Mouse (Mus musculus) midbrain, embryonic 10.5 days (tissue): ENCODE measurements around the gene Vps13d. TPM values are rescaled to one million over a fixed set of nuclear protein-coding genes. Genes with fewer than 3 reads are reported as not detected.

Experiments
- DNase-seq: peaks from one replicate; pipeline ENCODE4 v3.0.0-alpha.2; 2017; ENCODE audit warnings: low spot score
- H3K27ac ChIP-seq: fragments of 300-500 bp; sonication (generic); replicated peaks from 2 replicates; pipeline ENCODE4 v1.5.1; 2016; ENCODE audit warnings: mild to moderate bottlenecking
- H3K27me3 ChIP-seq: fragments of 300-500 bp; sonication (generic); 2 replicates; pipeline ENCODE4 v1.6.1; 2016; ENCODE audit warnings: low read depth, mild to moderate bottlenecking; ENCODE audit not compliant: poor library complexity, severe bottlenecking
- H3K36me3 ChIP-seq: fragments of 300-500 bp; sonication (generic); 2 replicates; pipeline ENCODE4 v1.6.1; 2016; ENCODE audit warnings: mild to moderate bottlenecking, moderate library complexity
- H3K4me1 ChIP-seq: fragments of 300-500 bp; sonication (generic); 2 replicates; pipeline ENCODE4 v1.6.1; 2016
- H3K4me3 ChIP-seq: fragments of 300-500 bp; sonication (generic); 2 replicates; pipeline ENCODE4 v1.5.1; 2016; ENCODE audit warnings: mild to moderate bottlenecking, moderate library complexity
- H3K9me3 ChIP-seq: fragments of 300-500 bp; sonication (generic); replicated peaks from 2 replicates; pipeline ENCODE4 v1.6.1; 2016; ENCODE audit warnings: mild to moderate bottlenecking
- WGBS: fragments of 180-500 bp; shearing (Covaris S2); methylation state at CpG from one replicate; pipeline ENCODE4 v1.1.7; 2016; 5-methylcytosine and 5-hydroxymethylcytosine counted together
- polyA plus RNA-seq: library from polyadenylated mRNA; unstranded; fragments of >200 nt; fragmentation: Nextera tagmentation; extraction: Ambion mirVana; gene quantifications from 2 replicates; pipeline ENCODE4 v1.2.1, GENCODE M21; 2016

Vps13d gene
- polyA plus RNA-seq, 1 experiment from 2014 or later, result 3.4 TPM

DNA sequence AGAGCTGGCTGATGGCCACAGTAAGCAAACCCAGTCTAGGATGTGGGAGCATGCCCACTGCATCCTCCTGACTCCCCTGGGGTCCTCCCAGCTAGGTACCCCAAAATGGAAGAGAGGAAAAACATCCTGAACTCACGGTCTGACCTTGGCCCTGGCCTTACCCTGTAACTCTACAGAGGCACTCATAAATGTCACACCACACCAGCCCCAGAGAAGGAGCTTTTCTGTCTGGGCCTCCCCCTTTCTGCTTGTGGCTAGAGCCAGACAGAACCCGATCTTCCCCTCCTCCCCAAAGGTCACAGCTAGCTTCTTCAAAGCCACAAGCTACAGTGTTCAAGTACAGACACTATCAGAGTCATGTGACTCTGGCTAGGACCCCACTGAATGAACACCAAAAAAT is 26.6 kb upstream of the Vps13d start:
- no peak overlapping the region for H3K27ac ChIP-seq
- 81% methylated on average over 2 of the region's 2 CpGs for WGBS
- no peaks in the 10 kb centered on the region for H3K9me3 ChIP-seq
- H3K36me3 ChIP-seq, result no peaks in the 10 kb centered on the region
- DNase-seq, result no peak
- H3K4me3 ChIP-seq, result no peak overlapping the region
- no peaks in the 10 kb centered on the region for H3K27me3 ChIP-seq
- no peaks in the 10 kb centered on the region for H3K4me1 ChIP-seq

DNA sequence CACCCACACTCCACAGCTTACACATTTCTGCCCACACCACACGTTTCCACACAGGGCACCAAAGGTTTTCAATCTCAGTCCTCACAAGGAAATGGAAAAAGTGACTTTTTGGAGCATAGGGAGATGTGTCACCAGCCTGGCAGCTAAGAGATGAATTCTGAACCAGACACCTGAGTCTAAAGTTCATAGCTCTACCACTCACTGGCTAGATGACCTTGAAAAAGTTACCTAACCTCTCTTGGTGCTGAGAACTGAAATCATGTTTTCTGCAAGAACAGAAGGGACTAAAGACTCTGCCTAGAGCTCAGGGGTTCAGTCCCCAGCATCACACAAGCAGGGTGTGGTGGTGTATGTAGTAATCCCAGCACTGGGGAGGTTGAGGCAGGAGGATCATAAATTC is 25.2 kb upstream of the Vps13d start:
- no peak for DNase-seq
- WGBS, result 79% methylated on average over 1 of the region's 1 CpGs
- H3K4me3 ChIP-seq, result no peak overlapping the region
- no peaks in the 10 kb centered on the region for H3K27me3 ChIP-seq
- no peaks in the 10 kb centered on the region for H3K9me3 ChIP-seq
- H3K36me3 ChIP-seq, result no peaks in the 10 kb centered on the region
- H3K27ac ChIP-seq, result no peak overlapping the region
- peaks cover 2% of the 10 kb centered on the region; the same call in 1 of the 2 replicates for H3K4me1 ChIP-seq

DNA sequence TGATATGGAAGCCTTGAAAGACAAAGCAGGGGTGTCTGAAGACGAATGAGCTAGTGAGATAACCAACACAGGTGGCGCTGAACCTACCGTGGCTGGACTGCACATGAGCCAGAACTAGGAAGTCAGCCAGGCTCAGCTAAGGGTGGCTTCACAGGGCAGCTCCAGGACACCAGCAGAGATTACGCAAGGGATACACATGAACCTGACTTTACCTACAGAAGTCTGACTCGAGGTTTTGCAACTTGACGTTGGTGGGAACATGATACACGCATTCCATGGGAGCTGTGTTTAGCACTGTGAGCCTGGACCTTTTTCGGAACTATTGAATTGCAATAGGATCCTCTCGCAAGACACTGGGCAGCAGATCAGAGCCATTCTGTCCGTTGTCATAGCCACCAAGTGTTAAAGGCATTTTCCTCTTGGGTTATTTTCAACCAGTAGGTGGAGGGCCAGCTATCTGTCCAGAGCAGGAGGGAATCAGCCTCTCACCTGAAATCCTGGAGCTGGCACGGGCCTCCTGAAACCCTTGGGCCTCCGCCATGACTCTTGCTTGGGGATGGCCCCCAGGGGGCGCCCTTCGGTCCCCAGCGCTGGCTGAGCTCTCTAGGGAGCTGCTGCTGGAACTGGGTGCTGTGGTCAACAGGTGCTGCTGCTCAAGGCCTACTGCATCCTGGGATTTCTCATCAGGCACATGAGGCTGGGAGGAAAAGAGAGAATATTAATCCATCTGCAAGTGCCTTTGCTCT is 24.6 kb upstream of the Vps13d start:
- Histone ChIP-seq H3K27me3 (no peaks in the 10 kb centered on the region), H3K4me3 (no peak overlapping the region), H3K4me1 (peaks cover 8% of the 10 kb centered on the region; the same call in 1 of the 2 replicates), H3K9me3 (no peaks in the 10 kb centered on the region), H3K27ac (no peak overlapping the region), H3K36me3 (no peaks in the 10 kb centered on the region)
- 65% methylated on average over 15 of the region's 15 CpGs for WGBS
- peak; percentile 16 for DNase-seq

DNA sequence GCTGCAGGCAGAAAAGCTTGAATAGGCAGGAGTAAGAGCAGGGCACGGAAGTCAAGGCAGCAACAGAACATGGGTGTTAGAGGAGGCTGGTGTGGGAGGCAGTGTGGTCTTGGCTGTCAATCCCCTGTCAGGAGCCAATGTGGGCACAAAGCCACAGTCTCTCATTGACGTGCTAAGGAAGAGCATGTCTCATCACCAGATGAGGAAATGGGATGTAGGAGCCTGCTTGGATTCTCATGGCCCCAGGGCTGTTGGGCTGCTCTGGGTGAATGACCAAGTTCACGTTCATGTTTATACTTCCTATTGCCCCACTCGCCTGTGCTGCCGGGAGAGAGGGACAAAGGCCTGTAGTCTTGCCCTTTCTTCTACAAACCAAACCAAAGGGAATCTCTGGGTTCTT is 23.0 kb upstream of the Vps13d start:
- no peaks in the 10 kb centered on the region for H3K27me3 ChIP-seq
- WGBS, result 77% methylated on average over 5 of the region's 5 CpGs
- peaks cover 12% of the 10 kb centered on the region for H3K4me1 ChIP-seq
- no peaks in the 10 kb centered on the region for H3K9me3 ChIP-seq
- H3K27ac ChIP-seq, result no peak overlapping the region
- no peak for DNase-seq
- no peaks in the 10 kb centered on the region for H3K36me3 ChIP-seq
- no peak overlapping the region for H3K4me3 ChIP-seq

DNA sequence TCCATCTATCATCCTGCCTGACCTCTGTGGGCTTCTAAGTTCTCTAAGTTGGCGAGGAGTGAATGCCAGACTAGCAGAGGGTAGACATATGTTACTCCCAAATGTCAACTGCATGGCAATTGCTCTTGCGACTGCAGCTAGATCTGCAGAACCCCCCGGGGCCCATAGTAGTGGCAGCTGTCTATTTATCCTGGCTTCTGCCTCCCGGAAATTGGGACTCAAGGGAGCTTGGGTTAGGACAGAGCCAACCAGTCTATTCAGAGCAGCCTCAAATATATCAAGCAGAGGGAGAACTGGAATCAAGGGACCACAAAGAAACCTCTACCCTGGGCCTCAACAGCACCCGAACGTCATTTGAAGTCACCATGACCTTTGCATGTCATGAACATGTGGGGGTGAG is 22.2 kb upstream of the Vps13d start:
- DNase-seq, result no peak
- Histone ChIP-seq H3K4me1 (peaks cover 12% of the 10 kb centered on the region), H3K27ac (no peak overlapping the region), H3K36me3 (no peaks in the 10 kb centered on the region), H3K27me3 (no peaks in the 10 kb centered on the region), H3K9me3 (no peaks in the 10 kb centered on the region), H3K4me3 (no peak overlapping the region)
- 84% methylated on average over 6 of the region's 6 CpGs for WGBS

DNA sequence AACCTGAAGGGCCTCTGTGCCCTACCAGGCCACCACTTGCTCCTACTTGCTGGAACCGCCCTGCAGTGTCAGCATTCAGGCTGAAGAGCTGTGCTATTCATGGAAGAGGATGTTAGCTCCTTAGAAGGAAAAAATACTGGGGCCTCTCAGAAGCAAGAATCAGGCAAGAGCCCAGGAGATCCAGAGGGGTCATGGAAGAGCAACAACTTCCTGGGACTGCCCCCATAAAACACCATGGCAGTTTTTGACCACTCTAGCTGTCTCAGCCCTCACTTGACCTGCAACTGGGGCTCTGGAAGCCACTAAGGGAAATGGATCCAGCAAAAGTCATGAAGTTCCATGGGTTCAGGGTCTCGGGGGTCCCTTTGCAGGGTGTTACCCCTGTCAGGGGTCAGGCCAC is 20.6 kb upstream of the Vps13d start:
- H3K27me3 ChIP-seq, result no peaks in the 10 kb centered on the region
- no peak overlapping the region for H3K27ac ChIP-seq
- 74% methylated on average over 2 of the region's 2 CpGs for WGBS
- H3K4me3 ChIP-seq, result no peak overlapping the region
- no peak for DNase-seq
- H3K36me3 ChIP-seq, result no peaks in the 10 kb centered on the region
- peaks cover 12% of the 10 kb centered on the region for H3K4me1 ChIP-seq
- no peaks in the 10 kb centered on the region for H3K9me3 ChIP-seq

DNA sequence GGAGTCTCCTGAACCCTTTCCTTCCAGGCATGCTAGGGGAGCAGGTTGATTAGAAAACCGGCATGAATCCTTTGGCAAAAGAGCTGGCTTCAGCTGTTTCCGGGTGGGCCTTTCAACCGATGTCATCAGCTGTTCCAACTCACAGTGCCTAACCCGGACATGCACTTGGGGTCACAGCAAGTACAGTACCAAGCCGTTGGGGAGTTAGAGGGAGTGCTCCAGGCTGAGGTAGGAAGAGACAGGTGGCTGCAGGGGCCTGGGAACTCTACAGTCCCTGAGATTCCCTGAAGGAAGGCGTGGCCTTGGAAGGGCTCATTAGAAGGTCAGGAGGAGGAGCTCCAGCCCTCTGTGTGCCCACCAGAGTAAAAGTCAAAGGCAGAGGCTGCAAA is 20.0 kb upstream of the Vps13d start:
- DNase-seq, result no peak
- no peak overlapping the region for H3K27ac ChIP-seq
- H3K36me3 ChIP-seq, result no peaks in the 10 kb centered on the region

DNA sequence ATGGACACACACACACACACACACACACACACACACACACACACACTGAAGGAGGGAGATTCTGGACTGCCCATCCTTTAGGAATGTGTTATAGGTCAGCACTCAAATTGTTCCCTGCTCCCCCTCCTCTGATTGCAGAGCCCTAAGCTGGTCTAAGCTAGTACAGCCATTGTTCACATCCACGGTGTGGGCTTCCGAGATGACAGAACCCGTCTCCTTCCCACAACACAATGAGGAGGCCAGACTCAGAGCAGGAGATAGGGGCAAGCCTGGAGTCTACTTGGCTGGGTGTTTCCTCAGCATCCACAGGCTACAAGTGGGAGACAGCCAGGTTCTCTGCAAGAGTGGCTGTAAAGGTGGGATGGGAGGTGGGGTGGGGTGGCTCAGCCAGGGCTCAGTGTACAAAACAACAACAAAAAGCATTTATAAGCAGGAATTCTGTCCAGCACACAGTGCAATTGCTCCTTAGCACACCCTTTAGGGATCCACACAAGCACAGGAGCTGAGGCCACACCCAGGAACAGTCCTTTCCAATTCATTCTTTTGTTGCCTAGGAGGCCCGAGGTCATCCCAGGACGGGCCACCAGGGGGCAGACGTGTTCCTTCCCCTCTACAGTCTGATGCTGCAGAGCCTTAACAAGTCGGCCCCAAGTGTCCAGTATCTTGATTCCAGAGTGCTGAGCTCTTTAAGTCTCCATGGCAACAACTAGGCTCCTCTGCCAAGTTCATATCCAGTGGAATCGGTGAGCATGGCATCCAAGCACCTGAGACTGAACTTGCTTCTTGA is 19.4 kb upstream of the Vps13d start:
- no peaks in the 10 kb centered on the region for H3K27me3 ChIP-seq
- H3K27ac ChIP-seq, result peak overlapping the region; percentile 57
- peaks cover 12% of the 10 kb centered on the region for H3K4me1 ChIP-seq
- 35% methylated on average over 8 of the region's 8 CpGs for WGBS
- no peaks in the 10 kb centered on the region for H3K9me3 ChIP-seq
- H3K4me3 ChIP-seq, result no peak overlapping the region
- H3K36me3 ChIP-seq, result no peaks in the 10 kb centered on the region
- peak; percentile 90 for DNase-seq

More for the DNA sequence above, 20.0 kb upstream of the Vps13d start:
- Histone ChIP-seq H3K4me1 (peaks cover 12% of the 10 kb centered on the region), H3K9me3 (no peaks in the 10 kb centered on the region), H3K4me3 (no peak overlapping the region), H3K27me3 (no peaks in the 10 kb centered on the region)
- WGBS, result 57% methylated on average over 6 of the region's 6 CpGs

DNA sequence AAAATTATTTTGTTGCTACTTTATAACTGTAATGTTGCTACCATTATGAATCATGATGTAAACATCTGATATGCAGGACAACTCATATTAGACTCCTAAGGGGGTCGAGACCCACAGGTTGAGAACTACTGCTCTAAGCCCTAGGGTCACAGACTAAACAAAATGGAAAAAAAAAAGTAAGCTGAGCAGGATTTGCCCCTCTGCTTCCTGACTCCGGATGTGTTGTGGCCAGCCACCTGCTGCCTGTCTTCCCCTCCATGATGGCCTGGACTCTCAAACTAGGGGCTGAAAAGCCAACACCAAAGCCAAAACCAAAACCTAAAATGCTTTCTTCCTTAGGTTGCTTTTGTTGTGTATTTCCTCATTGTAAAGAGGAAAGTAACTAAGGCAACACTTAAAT is 16.3 kb upstream of the Vps13d start:
- H3K4me3 ChIP-seq, result no peak overlapping the region
- H3K9me3 ChIP-seq, result no peaks in the 10 kb centered on the region
- no peaks in the 10 kb centered on the region for H3K36me3 ChIP-seq
- peaks cover 12% of the 10 kb centered on the region for H3K4me1 ChIP-seq
- WGBS, result 81% methylated on average over 2 of the region's 2 CpGs
- no peak for DNase-seq
- H3K27me3 ChIP-seq, result no peaks in the 10 kb centered on the region
- no peak overlapping the region for H3K27ac ChIP-seq

DNA sequence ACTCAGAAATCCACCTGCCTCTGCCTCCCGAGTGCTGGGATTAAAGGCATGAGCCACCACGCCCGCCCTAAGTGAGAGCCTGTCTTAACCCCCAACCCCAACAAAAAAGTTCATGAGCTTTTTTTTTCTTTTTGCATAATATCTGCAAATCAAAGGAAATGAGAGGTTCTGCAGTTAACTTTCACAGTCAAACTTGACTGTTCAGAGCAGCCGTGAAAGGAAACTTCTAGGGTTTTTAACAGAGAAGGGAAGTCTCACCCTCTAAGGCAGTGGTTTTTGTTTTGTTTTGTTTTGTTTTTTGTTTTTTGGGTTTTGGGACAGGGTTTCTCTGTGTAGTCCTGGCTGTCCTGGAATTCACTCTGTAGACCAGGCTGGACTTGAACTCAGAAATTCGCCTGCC is 15.8 kb upstream of the Vps13d start:
- Histone ChIP-seq H3K4me3 (no peak overlapping the region), H3K27me3 (no peaks in the 10 kb centered on the region), H3K36me3 (no peaks in the 10 kb centered on the region), H3K4me1 (peaks cover 12% of the 10 kb centered on the region), H3K27ac (no peak overlapping the region), H3K9me3 (no peaks in the 10 kb centered on the region)
- 86% methylated on average over 5 of the region's 5 CpGs for WGBS
- no peak for DNase-seq

DNA sequence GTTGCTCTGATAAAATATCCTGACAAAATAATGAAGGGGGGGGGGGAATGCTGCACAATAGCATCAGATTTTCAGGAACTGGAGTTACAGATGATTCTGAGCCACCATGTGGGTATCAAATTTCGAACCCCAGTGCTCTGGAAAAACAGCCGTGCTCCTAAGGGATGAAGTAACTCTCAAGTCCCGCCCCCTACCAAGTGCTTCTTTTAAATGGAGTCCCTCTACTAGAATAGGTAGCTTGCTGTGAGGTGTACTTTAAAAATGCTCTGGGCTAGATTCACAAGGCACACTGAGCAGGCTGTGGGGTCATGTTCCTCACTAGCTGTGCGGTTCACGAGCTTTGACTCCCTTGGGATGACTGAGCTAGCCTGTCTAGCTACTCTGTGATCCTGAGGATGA is 14.9 kb upstream of the Vps13d start:
- Histone ChIP-seq H3K27ac (no peak overlapping the region), H3K27me3 (no peaks in the 10 kb centered on the region), H3K4me3 (no peak overlapping the region), H3K9me3 (no peaks in the 10 kb centered on the region), H3K36me3 (no peaks in the 10 kb centered on the region), H3K4me1 (peaks cover 7% of the 10 kb centered on the region)
- 43% methylated on average over 5 of the region's 5 CpGs for WGBS
- DNase-seq, result no peak

DNA sequence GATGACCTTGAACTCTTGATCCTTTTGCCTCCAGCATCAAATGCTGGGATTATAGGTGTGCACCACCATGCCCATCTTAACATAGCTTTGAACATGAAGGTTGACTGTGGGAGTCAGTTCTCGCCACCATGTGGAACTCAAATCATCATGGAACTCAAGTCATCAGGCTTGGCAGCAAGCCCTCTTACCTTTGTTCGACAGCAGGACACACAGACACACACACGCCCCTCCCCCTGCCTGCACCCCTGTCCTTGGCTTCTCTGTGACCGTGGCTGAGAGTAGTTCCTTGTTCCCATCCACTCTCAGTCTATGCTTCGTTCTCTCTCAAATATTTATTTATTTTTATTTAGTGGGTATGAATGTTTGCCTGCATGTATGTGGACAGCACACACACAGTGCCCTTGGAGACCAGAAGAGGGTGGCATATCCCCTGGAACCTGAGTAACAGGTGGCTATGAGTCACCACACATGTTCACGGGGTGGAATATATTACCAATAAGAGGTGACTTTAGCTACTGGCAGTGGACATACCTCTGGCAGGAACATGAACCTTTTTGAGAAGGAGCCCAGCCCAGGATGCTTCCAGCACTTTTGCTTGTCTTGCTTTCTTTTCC is 14.4 kb upstream of the Vps13d start:
- peaks cover 2% of the 10 kb centered on the region for H3K4me1 ChIP-seq
- H3K27ac ChIP-seq, result no peak overlapping the region
- no peak for DNase-seq
- no peaks in the 10 kb centered on the region for H3K27me3 ChIP-seq
- no peak overlapping the region for H3K4me3 ChIP-seq
- 78% methylated on average over 6 of the region's 6 CpGs for WGBS
- no peaks in the 10 kb centered on the region for H3K9me3 ChIP-seq
- H3K36me3 ChIP-seq, result no peaks in the 10 kb centered on the region
